Mouse (Mus musculus) layer of hippocampus, adult 2 months (tissue): Measurements from ENCODE around the gene Lurap1l. TPM values are rescaled to one million over a fixed set of nuclear protein-coding genes. Genes with fewer than 3 reads are reported as not detected.

Experiments used
- DNase-seq, 2 experiments: peaks; one replicate each; pipeline ENCODE4 v3.0.0; 2022; ENCODE audit warnings: low spot score in 2 of 2
- H3K27ac ChIP-seq: fragments of 200-600 bp; 2 replicates; pipeline ENCODE4 v1.8.1; 2022
- H3K4me3 ChIP-seq: fragments of 200-600 bp; 2 replicates; pipeline ENCODE4 v1.8.1; 2022; ENCODE audit warnings: mild to moderate bottlenecking
- CTCF ChIP-seq: fragments of 200-600 bp; conservative IDR thresholded peaks from 2 replicates; pipeline ENCODE4 v1.8.1; 2022; ENCODE audit warnings: antibody characterized with exemption, mild to moderate bottlenecking, moderate library complexity
- total RNA-seq, 2 experiments: library from RNA; stranded (reverse); gene quantifications; 2 replicates each; pipeline ENCODE4 v1.2.3; 2021

The Lurap1l gene
- total RNA-seq, 2 experiments from 2014 or later = 31.1 to 34.2 TPM

- H3K27ac ChIP-seq = peak overlapping the region; percentile 63; the same call in 1 of the 2 replicates
- DNase-seq = no peak
- no peak overlapping the region for H3K4me3 ChIP-seq
- TF ChIP-seq CTCF = no peak
These were observed 11.4 kb downstream of the Lurap1l start for GRCm38 (mm10) chr4:80921646-80922489.

GRCm38 (mm10) chr4:80922654-80923053, 12.2 kb downstream of the Lurap1l start:
- H3K4me3 ChIP-seq = no peak overlapping the region
- TF ChIP-seq CTCF = no peak
- DNase-seq = no peak

GRCm38 (mm10) chr4:80924815-80925214, 14.4 kb downstream of the Lurap1l start:
- Histone ChIP-seq H3K4me3 (no peak overlapping the region), H3K27ac (peak overlapping the region; percentile 63)
- no peak for TF ChIP-seq CTCF
- no peak for DNase-seq

More at GRCm38 (mm10) chr4:80922654-80923053, 12.2 kb downstream of the Lurap1l start:
- H3K27ac ChIP-seq = peak overlapping the region; percentile 63

DNA sequence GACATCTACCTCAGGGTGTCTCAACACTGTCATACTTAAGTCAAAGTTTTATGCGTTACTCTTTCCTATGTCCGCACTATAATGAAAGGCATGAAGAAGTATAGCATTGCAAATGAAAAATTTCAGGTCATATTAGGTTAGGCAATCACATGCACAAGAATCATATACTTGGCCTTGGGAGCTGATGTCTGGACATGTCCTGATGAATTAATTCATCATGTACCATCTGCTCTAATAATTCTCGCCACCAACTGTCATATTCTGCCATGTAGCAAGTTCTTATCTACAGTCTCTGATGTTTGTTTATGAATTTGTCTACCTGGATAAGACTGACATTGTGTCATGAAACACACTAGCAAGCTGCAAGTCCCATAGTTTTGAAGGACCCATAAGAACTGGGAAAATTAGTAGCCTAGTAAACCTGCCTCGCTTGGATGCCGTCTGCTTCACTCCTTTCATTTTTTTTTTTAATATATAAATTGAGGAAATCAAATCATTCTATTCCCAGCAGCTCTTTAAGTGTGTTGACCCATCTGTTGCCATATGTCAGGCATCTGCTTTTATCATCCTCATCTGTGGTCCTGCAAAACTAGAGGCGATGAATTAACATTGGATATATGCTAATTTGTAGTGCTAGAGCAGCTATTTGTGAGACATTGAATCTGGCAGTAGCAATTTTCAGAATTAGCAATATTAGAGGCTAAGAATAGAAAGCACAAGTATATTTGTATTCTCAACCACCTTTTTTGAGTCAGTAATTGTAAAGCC, 15.5 kb downstream of the Lurap1l start:
- no peak for TF ChIP-seq CTCF
- peak; percentile 57 to 60 for DNase-seq
- H3K27ac ChIP-seq = peak overlapping the region; percentile 63
- no peak overlapping the region for H3K4me3 ChIP-seq

DNA sequence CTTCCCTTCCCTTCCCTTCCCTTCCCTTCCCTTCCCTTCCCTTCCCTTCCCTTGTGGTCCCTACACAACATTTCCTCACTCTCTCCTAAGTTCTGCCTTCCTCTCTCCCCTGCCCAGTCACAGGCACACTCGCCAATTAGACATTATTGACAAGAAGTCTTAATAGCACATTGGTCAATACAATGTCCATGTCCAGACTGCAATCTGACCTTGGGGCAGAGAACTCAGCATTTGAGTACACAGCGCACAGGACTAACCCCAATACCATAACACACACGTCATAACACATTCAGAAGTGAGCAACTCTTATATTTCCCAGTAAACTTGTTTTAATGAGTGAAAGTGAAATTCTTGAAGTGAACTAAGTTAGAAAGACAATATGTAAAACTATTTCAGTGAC, 24.3 kb downstream of the Lurap1l start:
- no peak for TF ChIP-seq CTCF
- no peak overlapping the region for H3K4me3 ChIP-seq
- H3K27ac ChIP-seq = no peak overlapping the region
- DNase-seq = no peak

- DNase-seq = no peak
- H3K27ac ChIP-seq = peak overlapping the region; percentile 87
- no peak overlapping the region for H3K4me3 ChIP-seq
- no peak for TF ChIP-seq CTCF
These were observed 28.7 kb downstream of the Lurap1l start for GRCm38 (mm10) chr4:80939115-80939514.

DNA sequence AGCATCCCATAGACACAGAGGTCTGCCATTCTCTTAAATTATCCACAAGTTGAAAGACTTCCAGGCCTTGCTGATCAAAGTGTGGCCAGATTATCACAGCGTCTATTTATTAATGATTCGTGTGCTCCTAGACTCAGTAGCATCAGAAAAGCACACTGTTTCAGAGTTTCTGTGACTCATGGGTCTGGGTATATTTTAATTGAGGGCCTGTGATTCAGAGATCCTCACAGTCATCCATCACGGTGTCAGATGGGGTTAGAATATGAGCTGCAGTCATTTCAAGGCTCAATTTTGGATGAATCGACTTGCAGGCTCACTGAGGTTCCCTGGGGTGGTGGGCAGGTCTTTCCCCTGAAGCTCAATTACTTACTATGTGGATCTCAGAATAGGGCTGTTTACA, 30.5 kb downstream of the Lurap1l start:
- TF ChIP-seq CTCF = no peak
- DNase-seq = no peak
- Histone ChIP-seq H3K27ac (peak overlapping the region; percentile 87), H3K4me3 (no peak overlapping the region)

DNA sequence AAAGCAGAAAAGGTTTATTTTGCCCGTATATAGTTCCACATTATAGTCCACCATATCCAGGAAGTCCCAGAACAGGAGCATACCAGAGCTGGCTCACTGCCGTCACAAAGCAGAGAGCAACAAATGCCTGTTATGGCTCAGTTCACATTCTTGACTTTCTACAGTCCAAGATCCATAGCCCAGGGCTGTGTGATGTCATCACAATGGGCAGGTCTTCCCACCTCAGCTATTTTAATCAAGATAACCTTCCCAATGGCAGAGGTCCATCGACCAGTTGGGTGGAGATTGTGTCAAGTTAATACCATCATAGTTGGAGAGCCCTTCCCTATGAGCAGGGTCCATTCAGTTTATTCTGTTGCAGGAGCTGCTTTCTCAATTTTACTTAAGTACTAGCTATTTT, 31.5 kb downstream of the Lurap1l start:
- no peak for TF ChIP-seq CTCF
- no peak for DNase-seq
- Histone ChIP-seq H3K27ac (peak overlapping the region; percentile 87; the same call in 1 of the 2 replicates), H3K4me3 (no peak overlapping the region)

- H3K4me3 ChIP-seq = no peak overlapping the region
- DNase-seq = peak; percentile 35 to 65
- TF ChIP-seq CTCF = no peak
- H3K27ac ChIP-seq = peak overlapping the region; percentile 87
These were observed 34.2 kb downstream of the Lurap1l start for GRCm38 (mm10) chr4:80944605-80945004.

DNA sequence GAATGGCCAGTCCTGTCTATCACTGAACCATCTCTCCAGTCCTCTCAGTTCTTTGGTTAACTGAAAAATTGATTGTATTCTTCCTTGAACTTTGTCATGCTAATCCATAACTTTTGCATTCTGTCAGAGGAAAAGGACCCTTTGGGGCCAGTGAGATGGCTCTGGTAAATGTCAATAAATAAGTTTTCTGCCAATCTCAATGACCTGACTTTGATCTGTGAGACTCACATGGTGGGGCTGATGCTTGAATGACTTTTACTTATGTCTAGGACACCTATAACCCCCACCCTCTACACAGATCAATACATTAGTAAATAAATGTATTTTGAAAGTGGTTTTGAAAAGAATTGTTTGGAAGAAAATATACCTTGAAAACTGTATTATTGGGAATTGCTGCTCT, 38.7 kb downstream of the Lurap1l start:
- DNase-seq = no peak
- Histone ChIP-seq H3K27ac (peak overlapping the region; percentile 68; the same call in 1 of the 2 replicates), H3K4me3 (no peak overlapping the region)
- TF ChIP-seq CTCF = no peak

DNA sequence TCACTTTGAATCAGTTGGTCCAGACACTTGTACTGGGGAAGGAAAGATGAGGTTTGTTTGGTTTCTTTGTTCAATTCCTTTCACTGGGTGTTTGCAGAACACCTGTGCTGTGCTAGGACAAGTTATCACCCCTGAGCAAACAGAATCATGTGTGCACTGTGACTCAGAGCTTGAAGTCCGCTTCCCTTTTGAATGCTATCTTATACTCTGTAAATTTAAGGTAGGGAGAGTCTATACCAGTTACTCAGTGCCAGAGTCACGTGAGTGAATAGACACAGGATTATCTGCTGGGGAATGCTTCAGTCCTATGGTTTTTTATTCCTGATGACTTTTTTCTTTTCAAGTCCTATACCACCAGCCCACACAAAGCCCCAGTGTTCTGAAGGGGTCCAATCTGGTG, 39.3 kb downstream of the Lurap1l start:
- Histone ChIP-seq H3K4me3 (no peak overlapping the region), H3K27ac (peak overlapping the region; percentile 75)
- no peak for TF ChIP-seq CTCF
- no peak for DNase-seq

DNA sequence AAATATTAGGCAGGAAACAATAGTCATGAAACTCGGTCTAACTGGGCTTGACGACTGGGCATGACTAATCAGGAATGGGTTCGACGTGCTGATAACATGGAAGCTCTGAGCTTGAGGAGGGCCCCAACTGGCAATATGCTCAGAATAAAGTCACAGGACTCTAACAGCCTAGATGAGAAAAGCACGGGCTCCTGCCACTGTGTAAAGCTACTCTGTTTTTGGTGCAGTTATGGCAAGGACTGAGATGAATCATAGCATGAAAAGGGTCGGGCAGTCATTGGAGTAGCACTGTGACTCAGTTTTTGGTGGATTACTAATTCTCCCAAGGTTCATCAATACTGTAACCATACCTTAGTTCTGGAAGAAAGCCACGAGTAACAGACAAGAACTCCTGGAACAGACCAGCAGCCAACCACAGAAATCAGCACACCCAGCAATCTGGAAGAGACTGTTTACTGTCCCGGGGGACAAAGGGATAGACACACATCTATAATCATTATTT, 39.9 kb downstream of the Lurap1l start:
- DNase-seq = no peak
- no peak overlapping the region for H3K4me3 ChIP-seq
- H3K27ac ChIP-seq = peak overlapping the region; percentile 75
- no peak for TF ChIP-seq CTCF

DNA sequence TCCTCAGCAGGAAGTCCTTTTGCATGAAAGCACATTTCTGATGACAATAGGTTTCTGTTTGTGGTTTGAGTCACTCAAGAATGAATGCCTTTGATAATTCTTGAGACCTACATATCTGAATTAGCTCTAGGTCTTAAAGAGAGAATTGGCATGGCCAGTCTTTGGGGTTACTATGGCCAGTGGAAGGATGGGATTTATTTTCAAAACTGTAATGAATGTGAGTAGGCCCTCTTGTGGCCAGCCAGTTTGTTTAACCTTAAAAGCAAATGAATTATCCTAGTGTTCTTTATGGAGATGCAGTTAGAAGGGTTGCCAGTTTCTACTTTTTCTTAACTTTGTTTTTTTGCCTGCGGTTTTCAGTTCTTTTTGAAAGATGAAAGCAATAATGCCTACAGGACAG, 42.2 kb downstream of the Lurap1l start:
- H3K27ac ChIP-seq = peak overlapping the region; percentile 37; the same call in 1 of the 2 replicates
- no peak for DNase-seq
- peak; percentile 74 for TF ChIP-seq CTCF
- no peak overlapping the region for H3K4me3 ChIP-seq
